Mouse (Mus musculus) MEL (cell line): ENCODE data around the gene 1700001O22Rik. TPM values are rescaled to one million over a fixed set of nuclear protein-coding genes. Genes with fewer than 3 reads are reported as not detected.

Source experiments
- DNase-seq: peaks from one replicate; pipeline ENCODE4 v3.0.0; 2011; ENCODE audit warnings: low read depth, low spot score
- H3K27ac ChIP-seq: 2 replicates; pipeline ENCODE4 v1.5.1; 2012; ENCODE audit warnings: low read depth, mild to moderate bottlenecking, control low read depth, low read length, moderate library complexity; ENCODE audit not compliant: control insufficient read depth
- H3K27me3 ChIP-seq, 2 experiments: fragments of 150-350 bp in 1 of 2; sonication (generic) in 1 of 2; 2 replicates each; pipeline ENCODE4 v1.6.1; 2012; ENCODE audit warnings: low read length in 2 of 2, mild to moderate bottlenecking in 2 of 2, improper control_type of control experiment in 1 of 2, moderate library complexity in 1 of 2; ENCODE audit not compliant: insufficient read depth in 2 of 2, control insufficient read depth in 1 of 2
- H3K36me3 ChIP-seq, 2 experiments: 2 replicates each; pipeline ENCODE4 v1.6.1; 2012 to 2014; ENCODE audit warnings: low read length in 2 of 2, improper control_type of control experiment in 1 of 2, inconsistent platforms in 1 of 2, mild to moderate bottlenecking in 1 of 2; ENCODE audit not compliant: insufficient read depth in 2 of 2, control insufficient read depth in 1 of 2
- H3K4me1 ChIP-seq, 2 experiments: fragments of 150-350 bp in 1 of 2; sonication (generic) in 1 of 2; 2 replicates each; pipeline ENCODE4 v1.6.1; 2012; ENCODE audit warnings: low read length in 2 of 2, improper control_type of control experiment in 1 of 2, mild to moderate bottlenecking in 1 of 2; ENCODE audit not compliant: insufficient read depth in 2 of 2, control insufficient read depth in 1 of 2
- H3K4me3 ChIP-seq, 2 experiments: fragments of 150-350 bp in 1 of 2; sonication (generic) in 1 of 2; 2 replicates each; pipeline ENCODE4 v1.5.1; 2012; ENCODE audit warnings: low read depth in 2 of 2, low read length in 2 of 2, mild to moderate bottlenecking in 2 of 2, moderate library complexity in 2 of 2, control low read depth in 1 of 2, improper control_type of control experiment in 1 of 2; ENCODE audit not compliant: control insufficient read depth in 1 of 2, insufficient read depth in 1 of 2
- H3K79me2 ChIP-seq: 2 replicates; pipeline ENCODE4 v1.6.1; 2012; ENCODE audit warnings: mild to moderate bottlenecking, low read length, moderate library complexity; ENCODE audit not compliant: control insufficient read depth, poor library complexity, insufficient read depth
- H3K9ac ChIP-seq: 2 replicates; pipeline ENCODE4 v1.6.1; 2012; ENCODE audit warnings: low read depth, mild to moderate bottlenecking, control low read depth, low read length, moderate library complexity; ENCODE audit not compliant: control insufficient read depth, poor library complexity, severe bottlenecking
- H3K9me3 ChIP-seq: fragments of 150-350 bp; sonication (generic); replicated peaks from 2 replicates; pipeline ENCODE4 v1.6.1; 2012; ENCODE audit warnings: mild to moderate bottlenecking, low read length, improper control_type of control experiment, moderate library complexity; ENCODE audit not compliant: insufficient read depth
- BHLHE40 ChIP-seq: IDR thresholded peaks from 2 replicates; pipeline ENCODE4 v1.6.1; 2012; ENCODE audit warnings: low read depth, mild to moderate bottlenecking, inconsistent platforms, low read length, improper control_type of control experiment, borderline replicate concordance
- CHD1 ChIP-seq: IDR thresholded peaks from 2 replicates; pipeline ENCODE4 v1.6.1; 2012; ENCODE audit warnings: low read depth, mild to moderate bottlenecking, inconsistent platforms, low read length, improper control_type of control experiment
- CHD2 ChIP-seq: IDR thresholded peaks from 2 replicates; pipeline ENCODE4 v1.6.1; 2011; ENCODE audit warnings: low read length, improper control_type of control experiment
- E2F4 ChIP-seq: IDR thresholded peaks from 2 replicates; pipeline ENCODE4 v1.6.1; 2011; ENCODE audit warnings: low read depth, low read length, improper control_type of control experiment, borderline replicate concordance
- ELF1 ChIP-seq: IDR thresholded peaks from 2 replicates; pipeline ENCODE4 v1.6.1; 2014; ENCODE audit warnings: low read depth, mild to moderate bottlenecking, inconsistent platforms, low read length, improper control_type of control experiment, moderate library complexity
- EP300 ChIP-seq, 2 experiments: IDR thresholded peaks; 2 replicates each; pipeline ENCODE4 v1.6.1; 2011; ENCODE audit warnings: improper control_type of control experiment in 2 of 2, low read length in 2 of 2, low read depth in 1 of 2, mild to moderate bottlenecking in 1 of 2
- GABPA ChIP-seq: IDR thresholded peaks from 2 replicates; pipeline ENCODE4 v1.6.1; 2012; ENCODE audit warnings: low read depth, mild to moderate bottlenecking, inconsistent platforms, low read length, improper control_type of control experiment, moderate library complexity
- MAX ChIP-seq: IDR thresholded peaks from 2 replicates; pipeline ENCODE4 v1.6.1; 2011; ENCODE audit warnings: low read length, improper control_type of control experiment
- NELFE ChIP-seq: IDR thresholded peaks from 2 replicates; pipeline ENCODE4 v1.6.1; 2011; ENCODE audit warnings: low read depth, low read length, improper control_type of control experiment
- POLR2AphosphoS2 ChIP-seq: IDR thresholded peaks from 2 replicates; pipeline ENCODE4 v1.6.1; 2011; ENCODE audit warnings: low read length, improper control_type of control experiment
- TAL1 ChIP-seq: IDR thresholded peaks from 2 replicates; pipeline ENCODE4 v1.6.1; 2012; ENCODE audit warnings: mild to moderate bottlenecking, inconsistent platforms, low read length, moderate library complexity, mixed read lengths
- UBTF ChIP-seq: IDR thresholded peaks from 2 replicates; pipeline ENCODE4 v1.6.1; 2012; ENCODE audit warnings: low read depth, mild to moderate bottlenecking, inconsistent platforms, low read length, improper control_type of control experiment, moderate library complexity, borderline replicate concordance; ENCODE audit not compliant: insufficient read depth
- ZC3H11A ChIP-seq: IDR thresholded peaks from 2 replicates; pipeline ENCODE4 v1.6.1; 2012; ENCODE audit warnings: low read depth, mild to moderate bottlenecking, inconsistent platforms, low read length, improper control_type of control experiment
- ZKSCAN1 ChIP-seq: IDR thresholded peaks from 2 replicates; pipeline ENCODE4 v1.6.1; 2012; ENCODE audit warnings: low read depth, mild to moderate bottlenecking, inconsistent platforms, low read length, improper control_type of control experiment, moderate library complexity
- polyA plus RNA-seq, 2 experiments: library from polyadenylated mRNA; stranded (reverse) in 1 of 2; unstranded in 1 of 2; fragments of >175 nt in 1 of 2; fragments of >200 nt in 1 of 2; gene quantifications; 2 replicates each; pipeline versions ENCODE4 v1.2.1 to v1.2.4; 2012; ENCODE audit warnings: low replicate concordance in 2 of 2, low read depth in 1 of 2; ENCODE audit not compliant: insufficient read length in 2 of 2, insufficient read depth in 1 of 2, missing spikeins in 1 of 2
- total RNA-seq: library from RNA; depleted of rRNA; stranded (reverse); fragments of 300-350 nt; gene quantifications from 2 replicates; pipeline ENCODE4 v1.2.3, GENCODE M21; 2012

1700001O22Rik gene
- total and polyA plus RNA-seq, 3 experiments = 0.50 to 1.8 TPM; not detected in 1

GRCm38 (mm10) chr2:30782312-30783290, 20.9 kb downstream of the 1700001O22Rik start:
- no peak for DNase-seq
- H3K27ac ChIP-seq = no peak overlapping the region
- no peak for TF ChIP-seq EP300 (IDR thresholded peaks at IDR 0.05; ENCODE audit: low read depth in 1 of 2, low read length in 2 of 2)
- no peak for TF ChIP-seq NELFE
- no peak for TF ChIP-seq CHD1
- no peak for TF ChIP-seq UBTF
- no peak for TF ChIP-seq ZKSCAN1
- TF ChIP-seq MAX = no peak
- no peak for TF ChIP-seq TAL1
- no peaks in the 10 kb centered on the region for H3K79me2 ChIP-seq
- peaks cover 0 to 9% of the 10 kb centered on the region in 2 experiments; a peak in 3 of 4 replicates for H3K4me1 ChIP-seq
- peak overlapping the region; percentile 33 to 47; a peak in 3 of 4 replicates for H3K4me3 ChIP-seq
- no peaks in the 10 kb centered on the region for H3K27me3 ChIP-seq
- no peaks in the 10 kb centered on the region for H3K36me3 ChIP-seq
- no peaks in the 10 kb centered on the region for H3K9me3 ChIP-seq
- peak overlapping the region; percentile 55 for H3K9ac ChIP-seq

DNA sequence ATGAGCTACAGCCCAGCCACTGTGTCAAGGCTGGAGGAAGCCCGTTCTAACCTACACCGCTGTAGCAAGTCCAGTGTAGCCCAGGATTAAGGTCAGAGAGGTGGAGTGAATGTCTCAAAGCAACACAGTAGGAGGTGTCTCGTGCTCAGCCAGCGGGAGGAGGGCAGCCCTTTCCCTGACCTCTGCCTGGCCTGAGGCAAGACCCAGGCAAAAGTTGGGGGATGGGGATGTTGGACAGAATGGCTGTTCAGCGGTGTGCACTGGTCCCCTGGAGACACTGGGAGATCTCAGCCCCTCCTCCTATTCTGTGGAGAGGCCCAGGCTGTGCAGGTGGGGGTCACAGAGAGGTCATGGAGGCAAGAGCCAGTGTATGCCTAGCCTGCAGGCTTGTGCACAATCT, 24.2 kb downstream of the 1700001O22Rik start:
- TF ChIP-seq POLR2AphosphoS2 = no peak
- Histone ChIP-seq H3K4me3 (no peak overlapping the region), H3K4me1 (peaks cover 0 to 9% of the 10 kb centered on the region in 2 experiments; a peak in 3 of 4 replicates), H3K27me3 (no peaks in the 10 kb centered on the region), H3K9me3 (no peaks in the 10 kb centered on the region), H3K27ac (no peak overlapping the region), H3K79me2 (no peaks in the 10 kb centered on the region), H3K9ac (no peak overlapping the region), H3K36me3 (no peaks in the 10 kb centered on the region)
- DNase-seq = no peak

- Histone ChIP-seq H3K79me2 (no peaks in the 10 kb centered on the region), H3K9ac (no peak overlapping the region), H3K9me3 (no peaks in the 10 kb centered on the region), H3K36me3 (peaks cover 0 to under 1% of the 10 kb centered on the region in 2 experiments; a peak in 2 of 4 replicates), H3K27me3 (no peaks in the 10 kb centered on the region), H3K4me3 (no peak overlapping the region), H3K27ac (no peak overlapping the region), H3K4me1 (peaks cover 5 to 11% of the 10 kb centered on the region in 2 experiments)
- TF ChIP-seq E2F4 (no peak), BHLHE40 (no peak), GABPA (no peak), ZC3H11A (no peak), CHD2 (no peak), ELF1 (no peak)
- DNase-seq = no peak
Observed at GRCm38 (mm10) chr2:30778235-30778634, 25.2 kb downstream of the 1700001O22Rik start.
